Mouse (Mus musculus) thymus, adult 18-20 months (tissue): Measurements from ENCODE around the gene Olfr1016.

Experiments
- DNase-seq, 2 experiments: peaks; one replicate each; pipeline ENCODE4 v3.0.0; 2022; ENCODE audit warnings: mixed read lengths in 2 of 2

Olfr1016 gene

DNA sequence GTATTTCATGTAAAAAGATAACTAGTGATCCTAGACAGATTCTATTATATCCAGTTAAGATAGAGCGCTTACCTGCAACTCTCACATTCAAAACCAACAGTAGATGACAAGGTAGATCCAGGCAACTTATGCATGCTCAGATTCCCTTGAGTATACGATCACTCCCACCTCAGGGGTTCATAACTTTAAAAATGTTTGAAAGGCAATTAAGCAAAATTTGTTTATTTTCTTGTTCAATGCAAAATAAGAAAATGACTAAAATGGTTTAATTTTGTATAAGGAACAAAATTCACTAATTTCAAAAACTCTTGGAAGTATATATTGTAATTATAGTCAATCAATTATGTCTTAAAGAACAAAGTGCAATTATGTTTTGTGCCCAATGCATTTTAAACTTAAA lies at the start of gene Olfr1016:
Olfr1016 (minus strand) TSS at position 101 of the 400 bp plus-strand sequence.
- no peak for DNase-seq

DNA sequence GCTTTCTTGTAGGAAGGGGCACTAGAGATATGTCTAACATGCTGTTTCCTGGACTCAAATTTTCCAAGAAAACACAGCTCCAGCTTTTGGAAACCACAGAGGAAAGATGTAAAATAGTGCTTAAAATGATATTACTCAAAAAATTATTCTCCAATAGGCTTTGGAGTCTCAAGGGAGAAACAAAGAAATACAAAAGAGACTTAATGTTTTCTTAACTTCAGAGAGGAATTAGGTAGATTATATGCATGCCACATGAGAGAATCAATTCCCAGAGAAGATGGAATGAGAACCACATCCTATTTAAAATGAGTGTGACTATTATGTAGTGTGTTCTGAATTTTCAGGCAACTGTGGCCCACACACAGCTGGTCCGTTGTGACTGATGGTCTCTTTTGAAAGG lies 44.4 kb upstream of the Olfr1016 start, which contains the start of gene Olfr1020:
Olfr1020 (plus strand) TSS at position 301 of the 400 bp plus-strand sequence.
- no peak for DNase-seq

DNA sequence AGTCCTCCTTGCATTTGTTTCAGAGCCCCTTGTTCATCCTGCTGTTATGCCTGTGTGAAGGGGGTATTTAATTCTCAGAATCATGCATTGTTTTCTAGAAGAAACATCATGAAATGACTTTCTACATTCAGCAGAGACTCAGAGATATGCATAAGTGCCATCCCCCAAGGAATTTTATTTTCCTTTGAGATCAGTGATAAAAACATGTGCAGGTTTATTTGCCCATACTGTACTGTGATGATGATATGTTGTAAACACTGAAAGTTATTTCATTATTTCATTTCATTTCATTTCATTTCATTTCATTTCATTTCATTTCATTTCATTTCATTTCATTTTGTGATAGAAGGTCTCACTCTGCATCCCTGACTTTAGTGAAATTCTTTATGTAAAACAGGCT lies 43.0 kb upstream of the Olfr1016 start, which contains the start of gene Olfr1019:
Olfr1019 (minus strand) TSS at position 101 of the 400 bp plus-strand sequence.
- DNase-seq: no peak

DNA sequence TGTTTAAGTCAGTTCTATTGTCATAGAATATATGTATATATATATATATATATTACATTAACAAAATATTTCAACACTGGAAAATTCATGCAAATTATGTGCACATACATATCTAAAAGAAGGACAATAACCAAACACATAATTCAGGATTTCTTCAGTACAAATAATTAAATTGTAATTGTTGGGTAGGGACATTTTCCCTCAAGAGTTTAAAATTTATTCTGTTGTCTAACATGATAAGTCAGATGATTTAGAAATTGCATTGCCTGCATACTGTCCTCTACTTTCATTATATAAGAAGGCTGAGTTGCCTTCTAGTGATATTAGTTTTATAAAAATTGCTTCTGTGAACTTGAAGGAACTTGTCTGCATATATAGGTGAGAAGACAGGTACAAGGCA lies 15.8 kb upstream of the Olfr1016 start, which contains the start of gene Olfr1018:
Olfr1018 (plus strand) TSS at position 301 of the 400 bp plus-strand sequence.
- no peak for DNase-seq

DNA sequence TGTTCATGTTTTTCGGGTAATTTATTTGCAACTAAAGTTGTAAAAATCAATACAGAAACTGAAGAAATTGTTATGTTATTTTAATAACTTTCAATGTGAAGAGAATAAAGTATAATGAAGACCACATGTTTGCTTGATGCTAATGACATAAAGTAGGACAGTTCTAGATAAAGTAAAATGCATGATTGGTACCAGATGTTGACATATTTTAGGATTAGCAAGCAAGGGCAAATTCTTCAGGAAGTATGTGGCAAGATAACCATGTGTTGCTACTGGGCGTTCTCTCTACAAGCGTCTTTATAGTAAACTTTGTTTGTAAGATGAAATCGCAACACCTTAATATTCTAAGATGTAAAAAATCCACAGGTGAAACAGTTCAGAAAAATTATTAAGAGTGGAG lies 2.2 kb upstream of the Olfr1016 start:
- no peak for DNase-seq

DNA sequence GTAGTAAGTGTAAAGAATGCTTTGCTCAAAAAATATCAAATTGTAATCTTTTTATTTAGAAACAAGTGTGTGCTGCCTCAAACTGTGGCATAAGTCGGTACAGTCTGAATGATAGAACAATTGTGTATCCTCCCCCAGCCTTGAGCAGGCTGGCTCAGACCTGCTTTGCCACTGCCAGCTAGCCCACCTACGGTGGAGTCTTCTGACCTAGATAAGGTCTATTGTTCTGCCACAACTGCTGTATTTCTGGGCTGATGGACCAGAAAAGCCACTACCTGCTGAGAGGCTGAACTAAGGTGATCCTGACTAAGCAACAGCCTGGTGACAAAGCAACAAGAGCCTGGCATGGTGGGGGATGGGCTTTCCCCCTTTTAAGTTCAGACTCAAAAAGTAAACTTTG lies 10.0 kb downstream of the Olfr1016 start:
- DNase-seq: no peak

DNA sequence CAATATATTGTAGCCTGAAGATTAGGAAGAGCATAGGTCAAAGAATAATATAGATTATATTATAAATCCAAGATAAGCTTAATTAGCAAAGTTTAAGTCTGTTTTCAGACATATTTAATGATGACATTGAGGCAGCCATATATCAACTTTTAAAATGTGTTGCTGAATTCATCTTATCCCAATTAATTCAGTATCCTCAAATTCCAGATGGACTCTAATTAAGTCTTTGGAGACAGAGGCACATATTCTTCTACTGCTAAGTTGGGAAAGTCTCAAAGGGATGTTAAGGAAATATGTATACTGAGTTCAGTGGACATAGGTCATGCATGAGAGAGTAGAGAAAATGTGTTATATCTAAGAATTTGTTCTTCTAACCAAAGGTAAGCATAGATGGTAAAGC lies 20.6 kb downstream of the Olfr1016 start, which contains the start of gene Olfr1015:
Olfr1015 (plus strand) TSS at position 301 of the 400 bp plus-strand sequence.
- no peak for DNase-seq

DNA sequence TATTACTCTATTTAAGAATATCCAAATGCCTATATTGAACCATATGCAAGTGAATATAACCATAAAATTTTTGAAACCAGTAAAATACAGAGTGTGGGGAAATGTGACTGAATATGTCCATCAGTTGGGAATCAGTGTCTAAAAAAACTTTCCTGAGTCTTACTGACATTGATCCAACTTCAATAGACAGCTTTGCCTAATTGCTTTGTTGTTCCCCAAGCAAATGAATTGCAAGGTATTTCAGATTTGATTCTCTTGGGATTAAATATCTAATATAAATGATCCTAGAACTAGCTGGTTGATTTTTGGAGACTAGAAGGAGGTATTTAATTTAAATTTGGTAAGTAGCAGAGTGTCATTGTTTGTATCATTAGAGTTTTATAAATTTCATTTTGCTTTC lies 29.9 kb downstream of the Olfr1016 start, which contains the start of gene Olfr1014:
Olfr1014 (plus strand) TSS at position 301 of the 400 bp plus-strand sequence.
- DNase-seq: no peak

DNA sequence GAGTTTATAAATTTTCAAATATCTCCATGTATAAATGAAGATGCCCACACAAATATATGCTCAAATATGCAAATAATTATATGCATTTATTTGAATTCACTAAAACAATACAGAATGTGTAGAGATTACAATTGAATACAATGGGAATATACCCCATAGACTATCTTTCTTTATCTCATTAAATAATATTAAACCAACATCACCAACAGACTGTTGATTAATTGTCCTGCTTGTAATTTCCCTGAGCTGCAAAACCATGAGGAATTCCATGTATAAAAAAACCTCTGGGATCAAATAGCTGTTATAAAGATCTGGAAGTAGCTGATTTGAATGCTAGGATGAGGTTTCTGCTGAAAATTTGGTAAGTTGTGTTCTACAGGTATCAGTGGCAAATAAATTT lies 35.5 kb downstream of the Olfr1016 start, which contains the start of gene Olfr1013:
Olfr1013 (plus strand) TSS at position 301 of the 400 bp plus-strand sequence.
- DNase-seq: no peak

DNA sequence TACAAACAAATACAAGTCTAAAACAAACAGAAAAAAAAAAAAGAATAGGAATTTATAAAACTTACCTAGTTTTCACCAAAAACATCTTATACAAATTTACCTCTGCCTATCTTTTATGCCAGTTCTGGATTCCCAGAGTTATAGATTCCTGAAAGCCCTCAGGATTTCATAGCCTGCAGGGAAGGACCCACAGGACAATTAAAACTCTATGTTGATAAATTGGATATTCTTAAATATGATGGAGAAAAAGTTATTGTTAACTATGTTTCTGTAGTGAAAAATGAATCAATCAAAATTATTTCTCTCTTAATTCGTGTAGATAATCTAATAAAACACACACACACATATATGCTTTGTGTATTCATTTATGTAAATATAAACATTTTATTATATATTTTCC lies 39.7 kb downstream of the Olfr1016 start, which contains the start of gene Olfr1012:
Olfr1012 (minus strand) TSS at position 101 of the 400 bp plus-strand sequence.
- no peak for DNase-seq

DNA sequence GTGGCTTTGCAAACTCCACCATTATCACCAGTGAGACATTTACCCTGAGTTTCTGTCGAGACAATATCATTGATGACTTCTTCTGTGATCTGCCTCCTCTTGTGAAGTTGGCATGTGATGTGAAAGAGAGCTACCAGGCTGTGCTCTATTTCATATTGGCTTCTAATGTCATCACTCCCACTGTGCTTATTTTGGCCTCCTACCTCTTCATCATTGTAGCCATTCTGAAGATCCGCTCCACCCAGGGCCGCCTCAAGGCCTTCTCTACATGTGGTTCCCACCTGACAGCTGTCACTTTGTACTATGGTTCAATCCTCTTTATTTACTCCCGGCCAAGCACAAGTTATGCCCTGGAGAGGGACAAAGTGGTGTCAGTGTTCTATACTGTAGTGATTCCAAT lies 48.5 kb downstream of the Olfr1016 start:
- DNase-seq: no peak
